Mouse (Mus musculus) MEL (cell line): Measurements from ENCODE around the gene Tnfrsf25. TPM values are rescaled to one million over a fixed set of nuclear protein-coding genes. Genes with fewer than 3 reads are reported as not detected.

Experiments
- DNase-seq: peaks from one replicate; pipeline ENCODE4 v3.0.0; 2011; ENCODE audit warnings: low read depth, low spot score
- H3K27ac ChIP-seq: 2 replicates; pipeline ENCODE4 v1.5.1; 2012; ENCODE audit warnings: low read depth, mild to moderate bottlenecking, control low read depth, low read length, moderate library complexity; ENCODE audit not compliant: control insufficient read depth
- H3K27me3 ChIP-seq, 2 experiments: fragments of 150-350 bp in 1 of 2; sonication (generic) in 1 of 2; 2 replicates each; pipeline ENCODE4 v1.6.1; 2012; ENCODE audit warnings: low read length in 2 of 2, mild to moderate bottlenecking in 2 of 2, improper control_type of control experiment in 1 of 2, moderate library complexity in 1 of 2; ENCODE audit not compliant: insufficient read depth in 2 of 2, control insufficient read depth in 1 of 2
- H3K36me3 ChIP-seq, 2 experiments: 2 replicates each; pipeline ENCODE4 v1.6.1; 2012 to 2014; ENCODE audit warnings: low read length in 2 of 2, improper control_type of control experiment in 1 of 2, inconsistent platforms in 1 of 2, mild to moderate bottlenecking in 1 of 2; ENCODE audit not compliant: insufficient read depth in 2 of 2, control insufficient read depth in 1 of 2
- H3K4me1 ChIP-seq, 2 experiments: fragments of 150-350 bp in 1 of 2; sonication (generic) in 1 of 2; 2 replicates each; pipeline ENCODE4 v1.6.1; 2012; ENCODE audit warnings: low read length in 2 of 2, improper control_type of control experiment in 1 of 2, mild to moderate bottlenecking in 1 of 2; ENCODE audit not compliant: insufficient read depth in 2 of 2, control insufficient read depth in 1 of 2
- H3K4me3 ChIP-seq, 2 experiments: fragments of 150-350 bp in 1 of 2; sonication (generic) in 1 of 2; 2 replicates each; pipeline ENCODE4 v1.5.1; 2012; ENCODE audit warnings: low read depth in 2 of 2, low read length in 2 of 2, mild to moderate bottlenecking in 2 of 2, moderate library complexity in 2 of 2, control low read depth in 1 of 2, improper control_type of control experiment in 1 of 2; ENCODE audit not compliant: control insufficient read depth in 1 of 2, insufficient read depth in 1 of 2
- H3K79me2 ChIP-seq: 2 replicates; pipeline ENCODE4 v1.6.1; 2012; ENCODE audit warnings: mild to moderate bottlenecking, low read length, moderate library complexity; ENCODE audit not compliant: control insufficient read depth, poor library complexity, insufficient read depth
- H3K9ac ChIP-seq: 2 replicates; pipeline ENCODE4 v1.6.1; 2012; ENCODE audit warnings: low read depth, mild to moderate bottlenecking, control low read depth, low read length, moderate library complexity; ENCODE audit not compliant: control insufficient read depth, poor library complexity, severe bottlenecking
- H3K9me3 ChIP-seq: fragments of 150-350 bp; sonication (generic); replicated peaks from 2 replicates; pipeline ENCODE4 v1.6.1; 2012; ENCODE audit warnings: mild to moderate bottlenecking, low read length, improper control_type of control experiment, moderate library complexity; ENCODE audit not compliant: insufficient read depth
- BHLHE40 ChIP-seq: IDR thresholded peaks from 2 replicates; pipeline ENCODE4 v1.6.1; 2012; ENCODE audit warnings: low read depth, mild to moderate bottlenecking, inconsistent platforms, low read length, improper control_type of control experiment, borderline replicate concordance
- CHD1 ChIP-seq: IDR thresholded peaks from 2 replicates; pipeline ENCODE4 v1.6.1; 2012; ENCODE audit warnings: low read depth, mild to moderate bottlenecking, inconsistent platforms, low read length, improper control_type of control experiment
- CHD2 ChIP-seq: IDR thresholded peaks from 2 replicates; pipeline ENCODE4 v1.6.1; 2011; ENCODE audit warnings: low read length, improper control_type of control experiment
- CTCF ChIP-seq, 3 experiments: IDR thresholded peaks in 2 of 3; conservative IDR thresholded peaks in 1 of 3; 2 replicates each; pipeline ENCODE4 v1.5.1; 2011 to 2012; ENCODE audit warnings: low read length in 3 of 3, low read depth in 2 of 3, mild to moderate bottlenecking in 2 of 3, improper control_type of control experiment in 1 of 3, inconsistent platforms in 1 of 3, mixed read lengths in 1 of 3, moderate library complexity in 1 of 3; ENCODE audit not compliant: control insufficient read depth in 1 of 3, insufficient read depth in 1 of 3, poor library complexity in 1 of 3, severe bottlenecking in 1 of 3
- E2F4 ChIP-seq: IDR thresholded peaks from 2 replicates; pipeline ENCODE4 v1.6.1; 2011; ENCODE audit warnings: low read depth, low read length, improper control_type of control experiment, borderline replicate concordance
- GATA1 ChIP-seq: IDR thresholded peaks from 2 replicates; pipeline ENCODE4 v1.6.1; 2011; ENCODE audit warnings: low read depth, low read length, improper control_type of control experiment
- JUND ChIP-seq: IDR thresholded peaks from 2 replicates; pipeline ENCODE4 v1.6.1; 2011; ENCODE audit warnings: low read depth, mild to moderate bottlenecking, improper control_type of control experiment, low read length
- MAFK ChIP-seq: IDR thresholded peaks from 2 replicates; pipeline ENCODE4 v1.6.1; 2011; ENCODE audit warnings: low read depth, mild to moderate bottlenecking, low read length, improper control_type of control experiment, borderline replicate concordance
- MAX ChIP-seq: IDR thresholded peaks from 2 replicates; pipeline ENCODE4 v1.6.1; 2011; ENCODE audit warnings: low read length, improper control_type of control experiment
- MAZ ChIP-seq: IDR thresholded peaks from 2 replicates; pipeline ENCODE4 v1.6.1; 2012; ENCODE audit warnings: low read depth, mild to moderate bottlenecking, inconsistent platforms, low read length, improper control_type of control experiment
- MEF2A ChIP-seq: IDR thresholded peaks from 2 replicates; pipeline ENCODE4 v1.6.1; 2014; ENCODE audit warnings: low read depth, mild to moderate bottlenecking, inconsistent platforms, low read length, improper control_type of control experiment; ENCODE audit not compliant: poor library complexity, insufficient replicate concordance, severe bottlenecking; ENCODE audit errors: extremely low read depth
- MXI1 ChIP-seq: IDR thresholded peaks from 2 replicates; pipeline ENCODE4 v1.6.1; 2011; ENCODE audit warnings: mild to moderate bottlenecking, low read depth, low read length, improper control_type of control experiment
- MYC ChIP-seq: IDR thresholded peaks from 2 replicates; pipeline ENCODE4 v1.6.1; 2011; ENCODE audit warnings: low read depth, mild to moderate bottlenecking, low read length, improper control_type of control experiment, moderate library complexity
- NELFE ChIP-seq: IDR thresholded peaks from 2 replicates; pipeline ENCODE4 v1.6.1; 2011; ENCODE audit warnings: low read depth, low read length, improper control_type of control experiment
- NRF1 ChIP-seq: IDR thresholded peaks from 2 replicates; pipeline ENCODE4 v1.6.1; 2014; ENCODE audit warnings: low read depth, mild to moderate bottlenecking, inconsistent platforms, low read length, improper control_type of control experiment, moderate library complexity; ENCODE audit not compliant: poor library complexity, insufficient read depth, severe bottlenecking
- POLR2A ChIP-seq, 2 experiments: IDR thresholded peaks; 2 replicates each; pipeline ENCODE4 v1.6.1; 2011 to 2012; ENCODE audit warnings: low read length in 2 of 2, mild to moderate bottlenecking in 2 of 2, control low read depth in 1 of 2, improper control_type of control experiment in 1 of 2, low read depth in 1 of 2, moderate library complexity in 1 of 2; ENCODE audit not compliant: control insufficient read depth in 1 of 2, insufficient read depth in 1 of 2, poor library complexity in 1 of 2
- POLR2AphosphoS2 ChIP-seq: IDR thresholded peaks from 2 replicates; pipeline ENCODE4 v1.6.1; 2011; ENCODE audit warnings: low read length, improper control_type of control experiment
- RAD21 ChIP-seq: IDR thresholded peaks from 2 replicates; pipeline ENCODE4 v1.6.1; 2011; ENCODE audit warnings: mild to moderate bottlenecking, low read depth, low read length, improper control_type of control experiment
- RCOR1 ChIP-seq: IDR thresholded peaks from 2 replicates; pipeline ENCODE4 v1.6.1; 2012; ENCODE audit warnings: low read depth, mild to moderate bottlenecking, inconsistent platforms, low read length, improper control_type of control experiment
- SIN3A ChIP-seq: IDR thresholded peaks from 2 replicates; pipeline ENCODE4 v1.6.1; 2012; ENCODE audit warnings: low read length, improper control_type of control experiment, inconsistent platforms
- SMC3 ChIP-seq: IDR thresholded peaks from 2 replicates; pipeline ENCODE4 v1.6.1; 2011; ENCODE audit warnings: low read depth, low read length, improper control_type of control experiment
- TAL1 ChIP-seq: IDR thresholded peaks from 2 replicates; pipeline ENCODE4 v1.6.1; 2012; ENCODE audit warnings: mild to moderate bottlenecking, inconsistent platforms, low read length, moderate library complexity, mixed read lengths
- TBP ChIP-seq: IDR thresholded peaks from 2 replicates; pipeline ENCODE4 v1.8.0; 2011; ENCODE audit warnings: low read depth, low read length, improper control_type of control experiment
- TCF12 ChIP-seq: IDR thresholded peaks from 2 replicates; pipeline ENCODE4 v1.6.1; 2014; ENCODE audit warnings: low read depth, mild to moderate bottlenecking, inconsistent platforms, low read length, improper control_type of control experiment, moderate library complexity
- UBTF ChIP-seq: IDR thresholded peaks from 2 replicates; pipeline ENCODE4 v1.6.1; 2012; ENCODE audit warnings: low read depth, mild to moderate bottlenecking, inconsistent platforms, low read length, improper control_type of control experiment, moderate library complexity, borderline replicate concordance; ENCODE audit not compliant: insufficient read depth
- ZC3H11A ChIP-seq: IDR thresholded peaks from 2 replicates; pipeline ENCODE4 v1.6.1; 2012; ENCODE audit warnings: low read depth, mild to moderate bottlenecking, inconsistent platforms, low read length, improper control_type of control experiment
- ZKSCAN1 ChIP-seq: IDR thresholded peaks from 2 replicates; pipeline ENCODE4 v1.6.1; 2012; ENCODE audit warnings: low read depth, mild to moderate bottlenecking, inconsistent platforms, low read length, improper control_type of control experiment, moderate library complexity
- ZMIZ1 ChIP-seq: IDR thresholded peaks from 2 replicates; pipeline ENCODE4 v1.6.1; 2012; ENCODE audit warnings: low read depth, mild to moderate bottlenecking, inconsistent platforms, low read length, improper control_type of control experiment, moderate library complexity
- polyA plus RNA-seq, 2 experiments: library from polyadenylated mRNA; stranded (reverse) in 1 of 2; unstranded in 1 of 2; fragments of >175 nt in 1 of 2; fragments of >200 nt in 1 of 2; gene quantifications; 2 replicates each; pipeline versions ENCODE4 v1.2.1 to v1.2.4; 2012; ENCODE audit warnings: low replicate concordance in 2 of 2, low read depth in 1 of 2; ENCODE audit not compliant: insufficient read length in 2 of 2, insufficient read depth in 1 of 2, missing spikeins in 1 of 2
- total RNA-seq: library from RNA; depleted of rRNA; stranded (reverse); fragments of 300-350 nt; gene quantifications from 2 replicates; pipeline ENCODE4 v1.2.3, GENCODE M21; 2012

Tnfrsf25 gene
- total and polyA plus RNA-seq, 3 experiments: 0.97 to 1.1 TPM; not detected in 1

- Histone ChIP-seq H3K36me3 (no peaks in the 10 kb centered on the region), H3K79me2 (no peaks in the 10 kb centered on the region), H3K9ac (no peak overlapping the region), H3K4me3 (no peak overlapping the region), H3K9me3 (no peaks in the 10 kb centered on the region), H3K27me3 (no peaks in the 10 kb centered on the region), H3K27ac (no peak overlapping the region), H3K4me1 (no peaks in the 10 kb centered on the region)
- DNase-seq: no peak
- TF ChIP-seq UBTF (no peak), BHLHE40 (no peak), CTCF (IDR thresholded peaks at IDR 0.05 in 2 of 3, conservative IDR thresholded peaks at IDR 0.05 in 1 of 3; ENCODE audit: control insufficient read depth in 1 of 3, insufficient read depth in 1 of 3, low read depth in 2 of 3, low read length in 3 of 3, poor library complexity in 1 of 3, severe bottlenecking in 1 of 3) (peak in 1 of 3 experiments; percentile 33; a peak in 2 of 6 replicates), MYC (0 out of 2 replicates have a peak, but pooled peaks have one; percentile 30), ZKSCAN1 (no peak), MAFK (no peak), GATA1 (no peak), MAZ (no peak), NRF1 (no peak), SMC3 (peak; percentile 34), TCF12 (no peak), POLR2AphosphoS2 (no peak), MAX (no peak), CHD1 (no peak), ZMIZ1 (no peak), RAD21 (no peak; the same call in 1 of the 2 replicates), CHD2 (no peak)
These were observed 36.5 kb upstream of the Tnfrsf25 start for GRCm38 (mm10) chr4:152079261-152079660.

GRCm38 (mm10) chr4:152079931-152080330 is 35.8 kb upstream of the Tnfrsf25 start:
- TF ChIP-seq TBP (no peak), SMC3 (no peak), MXI1 (no peak), SIN3A (no peak), POLR2AphosphoS2 (no peak), MEF2A (no peak), MAX (no peak), JUND (no peak), TAL1 (no peak), MAZ (no peak), E2F4 (no peak), CHD1 (no peak), NELFE (no peak), POLR2A (IDR thresholded peaks at IDR 0.05; ENCODE audit: control insufficient read depth in 1 of 2, insufficient read depth in 1 of 2, low read depth in 1 of 2, low read length in 2 of 2, poor library complexity in 1 of 2) (no peak), ZMIZ1 (no peak), RCOR1 (no peak), ZC3H11A (no peak), CHD2 (no peak)
- TF ChIP-seq, all 39 proteins: peak for 0
- Histone ChIP-seq H3K79me2 (no peaks in the 10 kb centered on the region), H3K4me3 (no peak overlapping the region), H3K27me3 (no peaks in the 10 kb centered on the region), H3K9me3 (no peaks in the 10 kb centered on the region), H3K27ac (no peak overlapping the region), H3K36me3 (no peaks in the 10 kb centered on the region), H3K9ac (no peak overlapping the region), H3K4me1 (no peaks in the 10 kb centered on the region)
- no peak for DNase-seq
